Mouse (Mus musculus): ENCODE measurements around the gene Gvin1. TPM values are rescaled to one million over a fixed set of nuclear protein-coding genes. Genes with fewer than 3 reads are reported as not detected.

Gvin1 gene
- 68.5 TPM for total RNA-seq (2023)

DNA sequence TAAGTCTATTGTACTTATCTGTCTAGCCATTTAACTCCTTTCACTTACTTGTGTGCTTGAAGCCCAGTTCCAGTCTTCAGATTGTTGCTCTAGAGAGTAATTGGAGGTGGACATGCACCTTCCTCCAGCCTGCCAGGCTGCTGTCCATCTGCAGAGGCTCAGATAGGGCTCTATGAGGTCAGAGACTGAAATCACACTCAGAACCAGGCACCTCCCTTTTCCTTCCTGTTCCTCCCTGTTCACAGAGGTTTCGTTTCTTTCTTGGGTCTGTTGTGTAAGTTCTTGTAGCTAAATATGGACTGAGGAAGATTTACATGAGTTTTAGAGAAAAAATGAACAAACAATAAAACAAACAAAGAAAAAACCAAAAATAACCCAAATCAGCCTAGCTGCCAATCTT is at the start of gene Gvin1:
TSS of gene Gvin1 (minus strand) at position 150 of the 400 bp plus-strand sequence.

